Mouse (Mus musculus) heart, adult 2 months (tissue): ENCODE results near the gene Inha. TPM values are rescaled to one million over a fixed set of nuclear protein-coding genes. Genes with fewer than 3 reads are reported as not detected.

Experiments
- DNase-seq, 2 experiments: peaks; one replicate each; pipeline ENCODE4 v3.0.0; 2021
- H3K27ac ChIP-seq: fragments of 200-600 bp; 2 replicates; pipeline ENCODE4 v1.8.1; 2022
- H3K27me3 ChIP-seq: fragments of 200-500 bp; 2 replicates; pipeline ENCODE4 v1.6.1; 2012; ENCODE audit warnings: mild to moderate bottlenecking, low read length, inconsistent platforms, mixed read lengths; ENCODE audit not compliant: control insufficient read depth, insufficient read depth
- H3K36me3 ChIP-seq: fragments of 200-500 bp; 2 replicates; pipeline ENCODE4 v1.6.1; 2012; ENCODE audit warnings: low read length, inconsistent platforms; ENCODE audit not compliant: control insufficient read depth, insufficient read depth
- H3K4me1 ChIP-seq: fragments of 200-500 bp; 2 replicates; pipeline ENCODE4 v1.6.1; 2011; ENCODE audit warnings: low read length; ENCODE audit not compliant: control insufficient read depth, insufficient read depth
- H3K4me3 ChIP-seq: fragments of 200-600 bp; 2 replicates; pipeline ENCODE4 v1.8.1; 2022
- H3K79me2 ChIP-seq: fragments of 200-500 bp; replicated peaks from 2 replicates; pipeline ENCODE4 v1.6.1; 2012; ENCODE audit warnings: mild to moderate bottlenecking, inconsistent platforms, low read length, moderate library complexity, mixed read lengths; ENCODE audit not compliant: control insufficient read depth, insufficient read depth
- H3K9ac ChIP-seq: fragments of 200-500 bp; 2 replicates; pipeline ENCODE4 v1.6.1; 2012; ENCODE audit warnings: low read depth, mild to moderate bottlenecking, control low read depth, inconsistent platforms, low read length, mixed read lengths
- CTCF ChIP-seq: fragments of 200-600 bp; IDR thresholded peaks from 2 replicates; pipeline ENCODE4 v1.8.1; 2022; ENCODE audit warnings: antibody characterized with exemption, mild to moderate bottlenecking, moderate library complexity
- EP300 ChIP-seq: fragments of 200-500 bp; IDR thresholded peaks from 2 replicates; pipeline ENCODE4 v1.6.1; 2011; ENCODE audit warnings: low read depth, low read length, control low read depth; ENCODE audit not compliant: insufficient read depth
- POLR2A ChIP-seq: fragments of 200-500 bp; IDR thresholded peaks from 2 replicates; pipeline ENCODE4 v1.6.1; 2011; ENCODE audit warnings: mild to moderate bottlenecking, low read depth, low read length, control low read depth; ENCODE audit not compliant: insufficient read depth
- WGBS: fragments of 180-500 bp; shearing (Covaris S2); methylation state at CpG from one replicate; pipeline ENCODE4 v1.1.7; 2018; 5-methylcytosine and 5-hydroxymethylcytosine counted together
- intact Hi-C: fragments of 180-260 bp; cut with DNase I; formaldehyde crosslinking; loops from one replicate; pipeline ENCODE4 v1.15.1; 2025
- long read RNA-seq: library from polyadenylated mRNA; stranded (forward); transcript quantifications from one replicate; pipeline ENCODE4 v2.0.0, GENCODE M21; 2021
- polyA plus RNA-seq: library from polyadenylated mRNA; depleted of rRNA; stranded (reverse); fragments of >200 nt; gene quantifications from 2 replicates; pipeline ENCODE4 v1.2.3, GENCODE M21; 2012; rRNA removed
- total RNA-seq, 2 experiments: library from RNA; stranded (reverse); gene quantifications; 2 replicates each; pipeline ENCODE4 v1.2.3; 2021

The Inha gene
- total RNA-seq (1 to 10 TPM; 4.1 to 4.3 TPM), polyA plus RNA-seq (17.0 and 20.4 TPM in 2 replicates)
- long read RNA-seq, result 0 reads

DNA sequence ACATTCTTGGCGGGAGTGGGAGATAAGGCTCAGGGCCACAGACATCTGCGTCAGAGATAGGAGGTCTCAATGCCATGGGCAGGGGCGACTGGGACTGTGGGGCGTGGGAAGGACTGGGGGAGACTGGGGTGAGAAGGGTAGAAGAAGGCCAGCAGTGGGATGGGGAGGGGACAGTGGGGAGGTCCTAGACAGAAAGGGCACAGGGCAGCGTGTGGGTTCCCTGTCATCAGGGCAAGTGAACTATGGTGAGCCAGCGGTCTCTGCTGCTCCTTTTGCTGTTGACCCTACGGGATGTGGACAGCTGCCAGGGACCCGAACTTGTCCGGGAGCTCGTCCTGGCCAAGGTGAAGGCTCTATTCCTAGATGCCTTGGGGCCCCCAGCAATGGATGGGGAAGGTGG is at the start of gene Inha:
Inha (plus strand) TSS at position 72 of the 400 bp plus-strand sequence.
- peaks cover 6% of the 10 kb centered on the region; the same call in 1 of the 2 replicates for H3K4me1 ChIP-seq
- peak within 1 kb of the TSS; percentile 94 for H3K27ac ChIP-seq
- H3K79me2 ChIP-seq, result no peaks in the 10 kb centered on the region; the same call in 1 of the 2 replicates
- TF ChIP-seq CTCF (no peak), EP300 (no peak), POLR2A (no peak)
- no peak for DNase-seq
- WGBS, result 53% methylated on average over 10 of the region's 10 CpGs
- H3K9ac ChIP-seq, result peak within 1 kb of the TSS; percentile 80
- intact Hi-C loops, result loop anchor here (5.0 kb wide), 1 partner anchor 40 kb away; the partner anchor contains the start of gene Slc4a3
- H3K27me3 ChIP-seq, result no peaks in the 10 kb centered on the region
- H3K4me3 ChIP-seq, result peak within 1 kb of the TSS; percentile 87
- H3K36me3 ChIP-seq, result no peaks in the 10 kb centered on the region

DNA sequence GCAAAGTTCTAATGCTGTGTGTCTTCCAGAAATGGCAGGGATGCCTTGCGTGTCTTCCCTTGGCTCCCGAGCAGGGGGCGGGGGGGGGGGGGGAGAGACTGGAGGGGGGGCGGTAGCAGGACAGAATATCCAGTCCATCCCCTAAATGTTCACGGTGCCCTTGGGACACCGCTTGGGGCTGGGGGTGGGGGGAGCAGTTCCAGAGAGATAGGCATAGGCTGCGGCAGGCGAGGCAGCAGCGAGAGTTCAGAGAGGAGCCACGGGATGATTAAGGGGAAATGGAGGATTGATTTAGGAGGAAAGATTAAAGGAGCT is 49.2 kb upstream of the Inha start:
- DNase-seq, result no peak
- H3K4me3 ChIP-seq, result no peak overlapping the region
- 9% methylated on average over 9 of the region's 10 CpGs for WGBS
- H3K4me1 ChIP-seq, result peaks cover 2% of the 10 kb centered on the region; the same call in 1 of the 2 replicates
- H3K9ac ChIP-seq, result no peak overlapping the region
- no peak for TF ChIP-seq POLR2A
- TF ChIP-seq CTCF, result no peak
- no peak for TF ChIP-seq EP300
- no peaks in the 10 kb centered on the region for H3K36me3 ChIP-seq
- no peak overlapping the region for H3K27ac ChIP-seq
- H3K27me3 ChIP-seq, result peaks cover 4% of the 10 kb centered on the region; the same call in 1 of the 2 replicates
- intact Hi-C loops, result no loop called here
- H3K79me2 ChIP-seq, result no peaks in the 10 kb centered on the region

DNA sequence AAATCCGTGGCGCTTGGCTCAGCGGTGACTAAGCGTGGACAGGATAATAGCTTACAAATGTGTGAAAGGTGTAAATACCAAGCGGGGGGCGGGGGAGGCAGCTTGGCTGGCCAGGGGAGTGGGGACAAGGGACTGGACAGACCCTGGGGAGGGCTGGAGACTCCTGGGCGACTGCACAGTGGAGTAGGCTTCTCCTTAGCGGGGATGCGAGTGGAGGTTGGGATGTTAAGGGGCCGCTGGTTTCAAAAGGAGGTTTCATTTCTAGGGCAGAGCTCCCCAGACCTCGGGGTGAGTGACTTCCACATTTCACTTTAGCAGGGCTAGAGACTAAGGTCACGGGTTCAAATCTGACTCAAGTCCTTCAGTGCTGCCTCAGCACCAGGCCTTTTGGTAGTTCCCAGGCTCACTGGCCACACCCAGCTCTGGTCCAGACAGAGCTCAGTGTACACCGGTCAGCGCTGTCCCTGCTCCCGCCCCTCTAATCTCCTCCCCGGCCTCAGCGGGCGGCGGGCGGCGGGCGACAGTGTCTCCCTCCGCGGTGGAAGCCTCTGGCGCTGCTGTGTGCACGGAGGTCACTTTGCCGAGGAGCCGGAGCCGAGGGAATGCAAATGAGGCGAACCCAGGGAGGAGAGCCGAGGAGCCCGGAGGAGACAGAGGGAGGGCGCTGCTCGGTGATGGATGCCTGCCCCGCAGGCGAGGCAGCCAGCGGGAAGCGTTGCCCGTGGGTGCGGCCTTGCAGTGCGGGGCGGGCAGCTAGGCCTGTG is 48.7 kb upstream of the Inha start:
- Histone ChIP-seq H3K27me3 (peaks cover 4% of the 10 kb centered on the region; the same call in 1 of the 2 replicates), H3K79me2 (no peaks in the 10 kb centered on the region), H3K36me3 (no peaks in the 10 kb centered on the region), H3K9ac (peak overlapping the region; percentile 41), H3K4me3 (peak overlapping the region; percentile 24), H3K27ac (no peak overlapping the region; the same call in 1 of the 2 replicates), H3K4me1 (peaks cover 2% of the 10 kb centered on the region; the same call in 1 of the 2 replicates)
- 7% methylated on average over 41 of the region's 42 CpGs for WGBS
- intact Hi-C loops, result no loop called here
- peak; percentile 62 to 70 for DNase-seq
- TF ChIP-seq EP300, result no peak
- no peak for TF ChIP-seq CTCF
- no peak for TF ChIP-seq POLR2A

DNA sequence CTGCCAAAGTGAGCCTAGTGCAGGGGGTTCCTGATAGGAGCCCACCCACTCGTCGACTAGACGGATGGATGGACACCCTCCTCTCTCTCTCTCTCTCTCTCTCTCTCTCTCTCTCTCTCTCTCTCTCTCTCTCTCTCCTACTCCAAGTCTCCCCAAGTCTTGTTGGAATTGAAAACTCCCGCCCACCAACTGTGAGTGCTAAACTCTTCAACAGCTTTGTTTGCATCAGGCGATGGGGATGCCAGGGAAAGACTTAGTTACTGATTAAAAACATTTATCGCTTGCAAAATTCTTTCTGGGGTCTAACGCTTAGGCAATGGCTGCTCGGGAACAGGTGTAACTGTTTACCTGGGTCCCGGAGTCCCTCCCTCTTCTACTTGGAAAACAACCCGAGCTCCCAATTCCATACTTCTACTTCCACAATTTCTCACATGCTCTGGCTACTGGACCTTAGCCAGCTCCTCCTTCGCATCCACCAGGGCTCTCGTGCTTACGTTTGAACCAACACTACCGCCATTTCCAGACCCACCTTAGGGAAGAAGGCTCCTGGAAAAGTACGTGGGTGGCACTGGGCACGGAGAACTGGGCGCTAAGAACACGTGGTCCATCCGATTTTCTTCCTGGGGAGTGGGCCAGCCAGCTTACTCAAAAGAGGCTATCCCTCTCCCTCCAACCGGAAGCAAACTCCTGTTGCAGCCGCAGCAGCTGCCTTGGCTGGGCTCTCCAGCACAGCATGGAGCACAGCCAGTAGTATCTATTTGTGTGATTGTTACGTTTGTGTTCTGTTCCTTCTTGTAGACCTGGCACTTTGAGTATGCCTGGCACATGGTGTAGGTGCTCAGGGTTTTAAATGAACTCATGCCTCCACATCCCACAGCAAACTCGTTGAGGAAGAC is 47.8 kb upstream of the Inha start:
- no peaks in the 10 kb centered on the region for H3K36me3 ChIP-seq
- DNase-seq, result peak in 1 of 2 experiments; percentile 45
- 12% methylated on average over 20 of the region's 23 CpGs for WGBS
- intact Hi-C loops, result no loop called here
- H3K9ac ChIP-seq, result peak overlapping the region; percentile 41
- H3K27ac ChIP-seq, result no peak overlapping the region
- H3K4me3 ChIP-seq, result peak overlapping the region; percentile 24
- H3K79me2 ChIP-seq, result no peaks in the 10 kb centered on the region
- H3K4me1 ChIP-seq, result peaks cover 2% of the 10 kb centered on the region; the same call in 1 of the 2 replicates
- H3K27me3 ChIP-seq, result peaks cover 4% of the 10 kb centered on the region; the same call in 1 of the 2 replicates
- TF ChIP-seq POLR2A (no peak), EP300 (no peak), CTCF (no peak)

DNA sequence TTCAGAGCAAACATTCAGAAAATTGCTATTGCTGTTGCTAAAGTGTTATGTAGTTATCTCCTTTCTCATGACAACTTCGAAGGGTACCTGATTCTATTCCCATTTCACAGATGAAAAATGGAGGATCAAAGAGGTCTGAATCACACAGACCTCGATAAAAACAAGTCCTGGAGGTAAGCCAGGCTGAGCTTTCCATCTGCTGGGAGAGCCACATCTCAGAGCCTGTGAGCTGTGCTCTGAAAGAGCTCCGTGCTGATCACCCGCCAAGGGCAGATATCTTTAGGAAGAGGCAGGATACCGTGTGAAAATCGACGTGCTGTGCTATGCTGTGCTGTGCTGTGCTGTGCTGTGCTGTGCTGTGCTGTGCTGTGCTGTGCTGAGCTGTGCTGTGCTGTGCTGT is 46.6 kb upstream of the Inha start:
- intact Hi-C loops, result no loop called here
- no peak for DNase-seq
- no peak overlapping the region for H3K4me3 ChIP-seq
- TF ChIP-seq CTCF (no peak), POLR2A (no peak), EP300 (no peak)
- peaks cover 4% of the 10 kb centered on the region; the same call in 1 of the 2 replicates for H3K27me3 ChIP-seq
- H3K79me2 ChIP-seq, result no peaks in the 10 kb centered on the region
- 32% methylated on average over 7 of the region's 7 CpGs for WGBS
- no peak overlapping the region for H3K27ac ChIP-seq
- no peak overlapping the region for H3K9ac ChIP-seq
- no peaks in the 10 kb centered on the region for H3K36me3 ChIP-seq
- peaks cover 2% of the 10 kb centered on the region; the same call in 1 of the 2 replicates for H3K4me1 ChIP-seq

DNA sequence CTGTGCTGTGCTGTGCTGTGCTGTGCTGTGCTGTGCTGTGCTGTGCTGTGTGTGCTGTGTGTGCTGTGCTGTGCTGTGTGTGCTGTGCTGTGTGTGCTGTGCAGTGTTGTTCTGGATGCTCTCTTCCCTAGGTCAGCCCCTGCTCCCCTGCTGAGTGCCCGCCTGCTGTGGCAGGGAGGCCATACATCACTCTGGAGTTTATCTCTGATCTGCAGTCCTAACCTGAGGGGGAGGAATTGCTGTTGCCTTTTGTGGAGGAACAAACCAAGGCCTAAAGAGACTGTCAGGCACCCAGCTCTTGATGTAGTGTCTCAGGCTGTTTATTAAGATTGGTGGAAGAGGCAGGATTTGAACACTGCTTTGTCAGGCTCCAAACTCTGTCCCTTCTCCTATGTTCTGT is 44.2 kb upstream of the Inha start:
- Histone ChIP-seq H3K27me3 (peaks cover 3% of the 10 kb centered on the region; the same call in 1 of the 2 replicates), H3K4me3 (no peak overlapping the region), H3K9ac (no peak overlapping the region), H3K4me1 (peaks cover 2% of the 10 kb centered on the region; the same call in 1 of the 2 replicates), H3K27ac (no peak overlapping the region), H3K36me3 (no peaks in the 10 kb centered on the region), H3K79me2 (no peaks in the 10 kb centered on the region)
- DNase-seq, result no peak
- 71% methylated on average over 1 of the region's 1 CpGs for WGBS
- intact Hi-C loops, result no loop called here
- TF ChIP-seq CTCF (no peak), EP300 (no peak), POLR2A (no peak)
